Mouse (Mus musculus) erythroblast, embryonic 14.5 days (primary cell): ENCODE data around the gene Pde7b. TPM values are rescaled to one million over a fixed set of nuclear protein-coding genes. Genes with fewer than 3 reads are reported as not detected.

Experiments
- H3K27me3 ChIP-seq: 2 replicates; pipeline ENCODE4 v1.6.1; 2012; ENCODE audit warnings: inconsistent platforms; ENCODE audit not compliant: control insufficient read depth
- H3K36me3 ChIP-seq: 2 replicates; pipeline ENCODE4 v1.6.1; 2012; ENCODE audit warnings: mild to moderate bottlenecking, inconsistent platforms; ENCODE audit not compliant: control insufficient read depth
- H3K4me1 ChIP-seq: 2 replicates; pipeline ENCODE4 v1.6.1; 2012; ENCODE audit warnings: inconsistent platforms; ENCODE audit not compliant: control insufficient read depth
- H3K4me3 ChIP-seq: replicated peaks from 2 replicates; pipeline ENCODE3; 2012; ENCODE audit warnings: moderate library complexity, mild to moderate bottlenecking, inconsistent platforms
- H3K9me3 ChIP-seq: 2 replicates; pipeline ENCODE4 v1.6.1; 2012; ENCODE audit warnings: low read length, inconsistent platforms, mixed read lengths; ENCODE audit not compliant: control insufficient read depth
- GATA1 ChIP-seq: IDR thresholded peaks from 2 replicates; pipeline ENCODE4 v1.6.1; 2012; ENCODE audit warnings: low read length, inconsistent platforms, mixed read lengths
- TAL1 ChIP-seq: IDR thresholded peaks from 3 replicates; pipeline ENCODE4 v1.6.1; 2012; ENCODE audit warnings: low read length, inconsistent platforms, mixed read lengths
- polyA plus RNA-seq: library from polyadenylated mRNA; stranded (reverse); fragments of >175 nt; gene quantifications from 2 replicates; pipeline ENCODE4 v1.2.3, GENCODE M21; 2012

Gene Pde7b
- polyA plus RNA-seq, 1 experiment = not detected

GRCm38 (mm10) chr10:20725384-20725983, 606 bp upstream of the Pde7b start:
- TF ChIP-seq GATA1 = no peak
- H3K4me3 ChIP-seq = no peak overlapping the region
- H3K9me3 ChIP-seq = no peaks in the 10 kb centered on the region
- peaks cover 5% of the 10 kb centered on the region for H3K27me3 ChIP-seq
- H3K36me3 ChIP-seq = no peaks in the 10 kb centered on the region
- H3K4me1 ChIP-seq = peaks cover 5% of the 10 kb centered on the region

- peaks cover 5% of the 10 kb centered on the region for H3K27me3 ChIP-seq
- peaks cover 4% of the 10 kb centered on the region for H3K4me1 ChIP-seq
- H3K4me3 ChIP-seq = no peak overlapping the region
- H3K36me3 ChIP-seq = no peaks in the 10 kb centered on the region
- TF ChIP-seq TAL1 (no peak), GATA1 (no peak)
- no peaks in the 10 kb centered on the region for H3K9me3 ChIP-seq
Observed at GRCm38 (mm10) chr10:20724451-20724850, 427 bp downstream of the Pde7b start.

- Histone ChIP-seq H3K9me3 (no peaks in the 10 kb centered on the region), H3K4me1 (peaks cover 4% of the 10 kb centered on the region), H3K4me3 (no peak overlapping the region), H3K36me3 (no peaks in the 10 kb centered on the region), H3K27me3 (peaks cover 5% of the 10 kb centered on the region)
- TF ChIP-seq GATA1 (no peak), TAL1 (no peak)
Observed at GRCm38 (mm10) chr10:20723962-20724361, 916 bp downstream of the Pde7b start.

- Histone ChIP-seq H3K4me3 (no peak overlapping the region), H3K36me3 (no peaks in the 10 kb centered on the region), H3K4me1 (peaks cover 4% of the 10 kb centered on the region), H3K9me3 (no peaks in the 10 kb centered on the region), H3K27me3 (peaks cover 5% of the 10 kb centered on the region)
- TF ChIP-seq TAL1 = no peak
- TF ChIP-seq GATA1 = no peak
Observed at GRCm38 (mm10) chr10:20723521-20723915, 1.4 kb downstream of the Pde7b start.

GRCm38 (mm10) chr10:20722651-20723520, 2.0 kb downstream of the Pde7b start:
- Histone ChIP-seq H3K27me3 (peaks cover 5% of the 10 kb centered on the region), H3K4me3 (no peak overlapping the region), H3K36me3 (no peaks in the 10 kb centered on the region), H3K4me1 (peaks cover 4% of the 10 kb centered on the region), H3K9me3 (no peaks in the 10 kb centered on the region)
- no peak for TF ChIP-seq GATA1
- TF ChIP-seq TAL1 = no peak

- no peaks in the 10 kb centered on the region; the same call in 1 of the 2 replicates for H3K4me1 ChIP-seq
- no peaks in the 10 kb centered on the region for H3K9me3 ChIP-seq
- H3K36me3 ChIP-seq = no peaks in the 10 kb centered on the region
- TF ChIP-seq TAL1 = no peak
- TF ChIP-seq GATA1 = no peak
- H3K27me3 ChIP-seq = peaks cover 2% of the 10 kb centered on the region
- H3K4me3 ChIP-seq = no peak overlapping the region
Observed at GRCm38 (mm10) chr10:20719201-20719600, 5.7 kb downstream of the Pde7b start.

- H3K27me3 ChIP-seq = no peaks in the 10 kb centered on the region
- H3K4me1 ChIP-seq = no peaks in the 10 kb centered on the region
- H3K4me3 ChIP-seq = no peak overlapping the region
- H3K9me3 ChIP-seq = no peaks in the 10 kb centered on the region
- no peak for TF ChIP-seq GATA1
- no peak for TF ChIP-seq TAL1
- H3K36me3 ChIP-seq = no peaks in the 10 kb centered on the region
Observed at GRCm38 (mm10) chr10:20700633-20701032, 24.2 kb downstream of the Pde7b start.

- TF ChIP-seq GATA1 = no peak
- no peak for TF ChIP-seq TAL1
- Histone ChIP-seq H3K9me3 (no peaks in the 10 kb centered on the region), H3K4me1 (no peaks in the 10 kb centered on the region), H3K4me3 (no peak overlapping the region), H3K36me3 (no peaks in the 10 kb centered on the region), H3K27me3 (no peaks in the 10 kb centered on the region)
Observed at GRCm38 (mm10) chr10:20699874-20700273, 25.0 kb downstream of the Pde7b start.

GRCm38 (mm10) chr10:20695637-20696036, 29.2 kb downstream of the Pde7b start:
- no peak overlapping the region for H3K4me3 ChIP-seq
- no peaks in the 10 kb centered on the region for H3K27me3 ChIP-seq
- no peaks in the 10 kb centered on the region for H3K36me3 ChIP-seq
- no peaks in the 10 kb centered on the region for H3K4me1 ChIP-seq
- no peak for TF ChIP-seq TAL1
- no peaks in the 10 kb centered on the region for H3K9me3 ChIP-seq
